Mouse (Mus musculus) ES-E14 (cell line): ENCODE measurements around the gene Tbc1d4. TPM values are rescaled to one million over a fixed set of nuclear protein-coding genes. Genes with fewer than 3 reads are reported as not detected.

Experiments used
- DNase-seq: peaks from one replicate; pipeline ENCODE4 v3.0.0-alpha.2; 2013; ENCODE audit warnings: low read depth, low spot score
- H3K27ac ChIP-seq: 2 replicates; pipeline ENCODE4 v1.5.1; 2012; ENCODE audit warnings: low read depth, mild to moderate bottlenecking, low read length, moderate library complexity, mixed read lengths; ENCODE audit not compliant: poor library complexity, insufficient read depth, severe bottlenecking
- H3K36me3 ChIP-seq: 2 replicates; pipeline ENCODE4 v1.6.1; 2012; ENCODE audit warnings: mild to moderate bottlenecking, low read length, moderate library complexity, mixed read lengths; ENCODE audit not compliant: control insufficient read depth, poor library complexity, insufficient read depth, severe bottlenecking
- H3K4me1 ChIP-seq, 2 experiments: fragments of 150-350 bp in 1 of 2; sonication (generic) in 1 of 2; 2 replicates each; pipeline ENCODE4 v1.6.1; 2012; ENCODE audit warnings: low read length in 2 of 2, mild to moderate bottlenecking in 1 of 2, mixed read lengths in 1 of 2; ENCODE audit not compliant: control insufficient read depth in 2 of 2, insufficient read depth in 2 of 2, poor library complexity in 1 of 2
- H3K4me3 ChIP-seq, 2 experiments: fragments of 150-350 bp in 1 of 2; sonication (generic) in 1 of 2; 2 replicates each; pipeline ENCODE4 v1.5.1; 2012; ENCODE audit warnings: low read length in 2 of 2, low read depth in 1 of 2, mild to moderate bottlenecking in 1 of 2, mixed read lengths in 1 of 2; ENCODE audit not compliant: insufficient read depth in 1 of 2, poor library complexity in 1 of 2, severe bottlenecking in 1 of 2
- H3K9ac ChIP-seq: 2 replicates; pipeline ENCODE4 v1.6.1; 2012; ENCODE audit warnings: low read depth, mild to moderate bottlenecking, low read length, mixed read lengths; ENCODE audit not compliant: poor library complexity, insufficient read depth, severe bottlenecking
- H3K9me3 ChIP-seq: fragments of 150-350 bp; sonication (generic); 2 replicates; pipeline ENCODE4 v1.6.1; 2012; ENCODE audit warnings: low read depth, mild to moderate bottlenecking, low read length; ENCODE audit not compliant: control insufficient read depth, insufficient read depth
- CHD2 ChIP-seq: IDR thresholded peaks from 2 replicates; pipeline ENCODE4 v1.6.1; 2014; ENCODE audit warnings: mild to moderate bottlenecking, low read depth, low read length, inconsistent platforms
- HCFC1 ChIP-seq: IDR thresholded peaks from 2 replicates; pipeline ENCODE4 v1.6.1; 2012; ENCODE audit warnings: low read length, inconsistent platforms, borderline replicate concordance; ENCODE audit not compliant: insufficient read depth
- MAFK ChIP-seq: IDR thresholded peaks from 2 replicates; pipeline ENCODE4 v1.6.1; 2014; ENCODE audit warnings: mild to moderate bottlenecking, low read depth, low read length, inconsistent platforms; ENCODE audit not compliant: insufficient read depth
- ZC3H11A ChIP-seq: IDR thresholded peaks from 2 replicates; pipeline ENCODE4 v1.6.1; 2012; ENCODE audit warnings: low read depth, mild to moderate bottlenecking, inconsistent platforms, low read length, borderline replicate concordance
- ZNF384 ChIP-seq: IDR thresholded peaks from 2 replicates; pipeline ENCODE4 v1.6.1; 2012; ENCODE audit warnings: low read depth, low read length, inconsistent platforms
- in situ Hi-C, 2 experiments: fragments of 600-800 bp; cut with MboI; formaldehyde crosslinking; loops; one replicate each; pipeline ENCODE4 v1.15.1; 2025; ENCODE audit warnings: low sequenced_read_pairs in 2 of 2, inconsistent platforms in 1 of 2; ENCODE audit not compliant: unreplicated experiment in 2 of 2
- total RNA-seq: library from RNA; depleted of rRNA; stranded (reverse); fragments of 300-350 nt; gene quantifications from 2 replicates; pipeline ENCODE4 v1.2.3, GENCODE M21; 2012

The Tbc1d4 gene
- total RNA-seq, 1 experiment, result 1.1 TPM

- DNase-seq, result no peak
- Histone ChIP-seq H3K9me3 (no peaks in the 10 kb centered on the region), H3K4me3 (no peak overlapping the region), H3K4me1 (no peaks in the 10 kb centered on the region), H3K36me3 (no peaks in the 10 kb centered on the region), H3K27ac (no peak overlapping the region), H3K9ac (no peak overlapping the region)
- in situ Hi-C loops, result no loop called here
- no peak for TF ChIP-seq CHD2
Observed at GRCm38 (mm10) chr14:101509759-101510158, 99.2 kb downstream of the Tbc1d4 start.

DNA sequence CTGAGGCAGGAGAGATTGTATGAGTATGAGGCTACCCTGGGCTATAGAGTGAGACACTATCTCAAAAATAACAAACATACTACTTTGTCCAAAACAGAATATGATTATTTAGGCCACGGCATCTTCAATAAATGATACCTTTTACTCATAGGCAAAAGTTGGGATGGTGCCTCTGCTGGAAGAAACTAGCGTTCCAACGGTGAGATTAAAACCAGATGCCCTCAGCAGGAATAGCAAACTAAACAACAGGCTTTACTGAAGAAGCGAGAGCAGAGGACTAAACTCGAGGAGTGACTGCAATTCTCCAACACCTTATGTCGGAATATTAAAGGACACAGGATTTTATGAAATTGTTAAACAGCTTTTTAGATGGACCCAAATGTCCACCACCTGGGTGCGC is 101.0 kb downstream of the Tbc1d4 start:
- Histone ChIP-seq H3K4me3 (no peak overlapping the region), H3K9ac (no peak overlapping the region), H3K4me1 (no peaks in the 10 kb centered on the region), H3K9me3 (no peaks in the 10 kb centered on the region), H3K36me3 (no peaks in the 10 kb centered on the region), H3K27ac (no peak overlapping the region)
- no peak for DNase-seq
- TF ChIP-seq ZC3H11A, result no peak
- no peak for TF ChIP-seq ZNF384
- no peak for TF ChIP-seq HCFC1
- no peak for TF ChIP-seq MAFK
- TF ChIP-seq CHD2, result no peak
- in situ Hi-C loops, result no loop called here

DNA sequence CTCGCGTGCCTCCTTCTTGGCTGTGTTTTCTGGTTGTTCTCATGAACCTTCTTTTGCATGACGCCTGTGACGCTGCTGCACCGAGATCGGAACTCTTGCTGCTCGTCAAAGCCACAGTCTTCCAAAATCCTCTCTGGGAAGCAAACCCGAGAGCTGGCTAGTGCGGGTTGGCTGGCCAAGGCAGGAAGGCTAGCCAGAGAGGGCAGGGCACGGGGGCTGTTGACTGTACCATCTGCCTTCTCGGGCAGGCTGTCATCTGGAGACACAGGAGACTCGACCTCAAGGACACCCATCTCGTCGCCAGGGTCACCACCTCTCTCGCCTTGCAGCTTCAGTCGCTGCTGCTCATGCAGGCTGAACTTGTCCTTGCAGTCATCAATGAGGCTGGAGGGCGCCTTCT is 101.8 kb downstream of the Tbc1d4 start:
- in situ Hi-C loops, result no loop called here
- H3K36me3 ChIP-seq, result no peaks in the 10 kb centered on the region
- no peak overlapping the region for H3K9ac ChIP-seq
- H3K4me3 ChIP-seq, result 0 out of 4 replicates have a peak overlapping the region, but pooled peaks of 1 of the 2 experiments have one; percentile 28
- H3K9me3 ChIP-seq, result no peaks in the 10 kb centered on the region
- DNase-seq, result no peak
- no peak for TF ChIP-seq MAFK
- TF ChIP-seq ZC3H11A, result no peak
- TF ChIP-seq ZNF384, result no peak
- TF ChIP-seq HCFC1, result no peak
- TF ChIP-seq CHD2, result no peak
- H3K4me1 ChIP-seq, result no peaks in the 10 kb centered on the region
- no peak overlapping the region for H3K27ac ChIP-seq

DNA sequence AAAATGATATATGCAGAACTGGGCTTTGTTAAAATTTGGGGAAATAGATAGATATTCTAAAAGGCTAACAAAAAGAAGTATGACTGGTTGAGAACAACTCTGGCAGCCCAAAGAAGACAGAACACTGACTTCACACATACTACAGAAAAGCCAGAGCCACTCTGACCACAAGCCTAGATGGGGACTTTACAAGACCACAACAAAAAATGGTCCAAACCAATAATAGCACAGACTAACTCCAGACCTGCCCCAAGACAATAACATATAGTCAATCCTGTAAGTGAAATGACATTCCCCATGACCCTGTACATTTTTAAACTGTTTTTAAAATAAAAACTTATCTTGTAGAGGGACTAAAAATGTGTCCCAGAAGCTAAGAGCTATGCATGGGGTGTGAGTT is 103.2 kb downstream of the Tbc1d4 start:
- Histone ChIP-seq H3K4me1 (no peaks in the 10 kb centered on the region), H3K9ac (no peak overlapping the region), H3K4me3 (no peak overlapping the region), H3K9me3 (no peaks in the 10 kb centered on the region), H3K36me3 (no peaks in the 10 kb centered on the region), H3K27ac (no peak overlapping the region)
- in situ Hi-C loops, result no loop called here
- TF ChIP-seq CHD2 (no peak), ZC3H11A (no peak), ZNF384 (no peak), MAFK (no peak), HCFC1 (no peak)
- DNase-seq, result no peak

- TF ChIP-seq ZNF384 (no peak), CHD2 (no peak), ZC3H11A (no peak), MAFK (no peak), HCFC1 (no peak)
- in situ Hi-C loops, result no loop called here
- Histone ChIP-seq H3K36me3 (no peaks in the 10 kb centered on the region), H3K4me3 (no peak overlapping the region), H3K9me3 (no peaks in the 10 kb centered on the region), H3K4me1 (no peaks in the 10 kb centered on the region), H3K9ac (no peak overlapping the region), H3K27ac (no peak overlapping the region)
- no peak for DNase-seq
Observed at GRCm38 (mm10) chr14:101504473-101505200, 104.4 kb downstream of the Tbc1d4 start.
